Mouse (Mus musculus) heart, adult 9 months (tissue): ENCODE measurements around the gene Nlrp9c.
"Not testable (repeated sequence)": the region's sequence is repeated elsewhere in the genome, so short reads cannot be mapped to it uniquely, and the experiment has no call there.

Experiments used
- DNase-seq, 2 experiments: peaks; one replicate each; pipeline ENCODE4 v3.0.0; 2022; ENCODE audit warnings: low spot score in 2 of 2

Gene Nlrp9c

GRCm38 (mm10) chr7:26403600-26403999 lies at the start of gene Nlrp9c:
TSS of gene Nlrp9c (minus strand) at chr7:26403700.
- not testable (repeated sequence) for DNase-seq

- DNase-seq, result no peak
Observed at GRCm38 (mm10) chr7:26434813-26435212, 31.3 kb upstream of the Nlrp9c start, which contains the start of gene Nlrp4a. TSS of gene Nlrp4a (plus strand) at chr7:26435113.

DNA sequence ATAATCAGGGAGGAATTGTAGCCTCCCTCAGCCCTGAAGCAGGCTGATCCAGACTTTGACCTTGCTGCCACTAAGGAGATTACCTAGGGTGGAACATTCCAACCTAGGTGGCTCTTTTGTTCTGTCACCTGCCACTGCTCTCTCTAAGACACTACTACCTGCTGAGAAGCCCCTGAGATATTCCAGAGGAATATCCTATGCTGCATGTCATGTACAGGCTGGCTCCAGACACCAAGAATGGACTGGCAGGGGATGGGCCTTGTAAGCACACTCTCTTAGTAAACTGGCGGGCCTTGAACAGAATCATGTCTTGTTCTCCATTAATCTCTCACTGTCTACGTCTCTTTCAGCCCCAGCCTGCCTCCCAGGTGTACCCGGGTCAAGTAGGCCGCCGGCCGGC lies 11.7 kb downstream of the Nlrp9c start:
- not testable (repeated sequence) for DNase-seq

DNA sequence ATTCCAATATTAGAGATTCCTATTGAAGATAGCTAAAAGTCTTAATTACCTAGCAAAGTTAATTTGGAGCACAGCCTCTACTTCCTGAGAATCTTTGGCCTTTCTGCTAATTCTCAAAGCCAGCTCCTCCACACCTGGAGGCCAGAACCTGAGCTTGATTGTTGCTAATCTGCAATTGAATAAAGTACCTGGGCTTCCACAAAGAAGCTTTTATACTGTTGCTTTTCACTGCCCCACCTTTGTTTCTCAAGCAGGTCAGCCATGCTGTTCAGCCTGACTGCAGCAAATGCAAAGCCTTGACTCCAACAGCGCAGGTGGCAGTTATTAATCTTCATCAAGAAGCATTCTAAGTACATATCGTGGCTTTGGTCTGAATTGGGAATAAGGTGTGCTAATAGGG lies 12.4 kb downstream of the Nlrp9c start:
- not testable (repeated sequence) for DNase-seq

GRCm38 (mm10) chr7:26386691-26387090 lies 16.8 kb downstream of the Nlrp9c start:
- DNase-seq, result not testable (repeated sequence)

DNA sequence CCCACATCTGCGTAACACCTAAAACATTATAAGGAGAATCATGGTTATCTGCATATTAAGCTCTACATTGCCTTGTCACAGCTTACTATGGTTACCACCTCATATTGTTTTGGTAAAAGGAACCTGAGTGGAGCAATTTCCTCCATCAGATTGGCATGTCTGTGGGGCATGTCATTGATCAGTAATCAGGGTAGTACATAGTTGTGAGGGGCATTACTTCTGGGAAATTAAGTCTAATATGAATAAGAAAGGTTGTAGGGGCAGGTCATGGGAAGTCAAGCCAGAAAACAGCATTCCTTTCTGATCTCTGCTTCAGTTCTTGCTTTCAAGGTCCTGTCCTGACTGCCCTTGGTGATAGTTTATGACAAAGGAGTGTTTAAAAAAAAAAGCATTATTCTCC lies 22.7 kb downstream of the Nlrp9c start:
- DNase-seq, result no peak

- DNase-seq, result not testable (repeated sequence)
Observed at GRCm38 (mm10) chr7:26373221-26373620, 30.3 kb downstream of the Nlrp9c start.

DNA sequence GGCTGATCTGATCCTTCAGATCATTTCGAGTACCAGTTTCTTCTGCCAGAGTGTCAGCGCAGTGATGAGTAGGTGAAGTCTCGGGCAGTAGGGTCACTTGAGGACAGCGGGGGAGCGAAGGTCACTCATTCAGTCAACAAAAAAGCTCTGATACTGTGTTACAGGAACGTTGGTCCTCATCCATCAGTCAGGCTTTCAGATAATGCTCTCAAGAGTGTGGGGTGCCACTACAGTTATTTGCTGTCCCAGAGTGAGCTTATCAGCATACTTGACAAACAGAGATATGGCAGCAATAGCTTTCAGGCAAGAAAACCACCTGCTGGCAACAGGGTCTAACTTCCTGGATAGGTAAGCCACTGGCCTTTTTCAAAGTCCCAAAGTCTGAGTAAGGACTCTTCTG lies 46.8 kb downstream of the Nlrp9c start:
- DNase-seq, result not testable (repeated sequence)

- DNase-seq, result not testable (repeated sequence)
Observed at GRCm38 (mm10) chr7:26352258-26352657, 51.2 kb downstream of the Nlrp9c start.

DNA sequence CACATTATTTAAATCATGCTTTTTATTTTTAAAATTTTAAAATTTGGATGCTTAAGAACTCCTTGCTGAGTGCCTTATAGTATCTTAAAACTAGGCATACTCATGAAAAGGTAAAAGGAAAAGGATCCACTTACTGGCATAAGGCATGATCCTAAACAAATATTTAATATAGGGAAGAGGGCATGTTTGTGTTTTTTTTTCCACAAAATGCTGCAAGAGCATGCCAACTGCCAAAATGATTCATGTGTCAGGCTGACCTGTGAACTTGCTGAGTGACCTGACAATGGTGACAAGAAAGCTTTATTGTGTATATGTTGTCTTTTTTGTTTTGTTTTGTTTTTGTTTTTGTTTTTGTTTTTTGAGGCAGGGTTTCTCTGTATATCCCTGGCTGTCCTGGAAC lies 53.3 kb downstream of the Nlrp9c start:
- not testable (repeated sequence) for DNase-seq

- not testable (repeated sequence) for DNase-seq
Observed at GRCm38 (mm10) chr7:26320361-26320760, 83.1 kb downstream of the Nlrp9c start.

DNA sequence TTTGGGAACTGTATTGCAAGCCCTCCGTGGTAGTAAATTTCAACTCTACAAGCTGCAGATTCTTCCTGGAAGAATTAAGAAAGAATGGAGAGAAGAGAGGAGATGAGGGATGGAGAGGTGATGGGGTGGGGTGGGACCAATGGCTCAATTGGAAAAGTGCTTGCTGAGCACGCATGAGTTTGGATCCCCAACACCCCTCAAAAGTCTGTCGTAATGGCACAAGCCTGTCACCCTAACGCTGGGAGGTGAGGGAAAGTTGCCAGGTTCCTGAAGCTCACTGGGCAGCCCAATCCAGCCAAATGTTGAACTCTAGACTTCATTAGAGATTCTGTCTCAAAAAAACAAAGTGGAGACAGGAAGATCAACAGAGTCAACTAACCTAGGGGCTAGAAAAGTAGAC lies 87.7 kb downstream of the Nlrp9c start:
- DNase-seq, result not testable (repeated sequence)

GRCm38 (mm10) chr7:26315194-26315593 lies 88.3 kb downstream of the Nlrp9c start:
- not testable (repeated sequence) for DNase-seq

DNA sequence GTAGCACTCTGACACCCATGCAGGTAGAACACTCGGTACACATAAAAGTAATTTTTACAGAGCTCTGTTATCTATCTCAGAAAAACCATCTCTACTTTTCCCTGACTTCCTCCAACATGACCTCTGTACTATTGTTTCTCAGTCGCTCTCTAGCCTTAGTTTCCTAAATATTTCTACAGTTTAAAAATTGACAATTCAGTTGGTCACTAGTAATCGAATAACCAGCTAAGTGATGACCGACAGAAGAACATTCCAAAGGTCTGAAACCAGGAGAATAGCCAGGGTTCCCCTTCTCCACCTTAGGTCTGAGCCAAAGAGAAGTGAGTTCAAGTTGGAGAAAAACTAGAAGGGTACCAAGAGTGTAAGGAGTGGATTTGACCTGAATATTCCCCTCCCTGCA lies 91.7 kb downstream of the Nlrp9c start:
- not testable (repeated sequence) for DNase-seq

GRCm38 (mm10) chr7:26306926-26307325 lies 96.6 kb downstream of the Nlrp9c start, which contains the start of gene Cyp2a4:
TSS of gene Cyp2a4 (plus strand) at chr7:26307169.
- DNase-seq, result not testable (repeated sequence)

GRCm38 (mm10) chr7:26303429-26304166 lies 99.9 kb downstream of the Nlrp9c start:
- DNase-seq, result not testable (repeated sequence)
